Mouse (Mus musculus): ENCODE data around the gene 1500009L16Rik. TPM values are rescaled to one million over a fixed set of nuclear protein-coding genes. Genes with fewer than 3 reads are reported as not detected.

The 1500009L16Rik gene
- polyA plus RNA-seq (2012; rRNA removed): 7.1 and 7.2 TPM in 2 replicates

- DNase-seq (ENCODE audit: low spot score): no peak
These were observed at the start of gene 1500009L16Rik for GRCm38 (mm10) chr10:83722579-83723031. Gene 1500009L16Rik, plus strand, starts transcription at chr10:83722865.

- DNase-seq (ENCODE audit: low spot score): no peak
These were observed 41.3 kb upstream of the 1500009L16Rik start for GRCm38 (mm10) chr10:83681334-83681733.

- DNase-seq (ENCODE audit: low spot score): no peak
These were observed 34.5 kb upstream of the 1500009L16Rik start for GRCm38 (mm10) chr10:83688215-83688614.

- DNase-seq (ENCODE audit: low spot score): no peak
These were observed 30.3 kb upstream of the 1500009L16Rik start for GRCm38 (mm10) chr10:83692175-83692895.

- no peak for DNase-seq (ENCODE audit: low spot score)
These were observed 26.4 kb upstream of the 1500009L16Rik start for GRCm38 (mm10) chr10:83696226-83696625.

- no peak for DNase-seq (ENCODE audit: low spot score)
These were observed 16.0 kb upstream of the 1500009L16Rik start for GRCm38 (mm10) chr10:83706628-83707027.

GRCm38 (mm10) chr10:83709920-83710319 is 12.7 kb upstream of the 1500009L16Rik start:
- DNase-seq (ENCODE audit: low spot score): no peak

- no peak for DNase-seq (ENCODE audit: low spot score)
These were observed 10.9 kb upstream of the 1500009L16Rik start for GRCm38 (mm10) chr10:83711769-83712168.

- DNase-seq (ENCODE audit: low spot score): no peak
These were observed 3.7 kb upstream of the 1500009L16Rik start for GRCm38 (mm10) chr10:83718855-83719474.

GRCm38 (mm10) chr10:83723055-83723454 is 390 bp downstream of the 1500009L16Rik start:
- no peak for DNase-seq (ENCODE audit: low spot score)

GRCm38 (mm10) chr10:83724351-83725059 is 1.8 kb downstream of the 1500009L16Rik start:
- DNase-seq (ENCODE audit: low spot score): no peak

GRCm38 (mm10) chr10:83726164-83726563 is 3.5 kb downstream of the 1500009L16Rik start:
- no peak for DNase-seq (ENCODE audit: low spot score)

GRCm38 (mm10) chr10:83727846-83728245 is 5.2 kb downstream of the 1500009L16Rik start:
- no peak for DNase-seq (ENCODE audit: low spot score)

- no peak for DNase-seq (ENCODE audit: low spot score)
These were observed 5.9 kb downstream of the 1500009L16Rik start for GRCm38 (mm10) chr10:83728529-83728928.

GRCm38 (mm10) chr10:83729076-83729475 is 6.4 kb downstream of the 1500009L16Rik start:
- DNase-seq (ENCODE audit: low spot score): no peak

- peak; percentile 81 for DNase-seq (ENCODE audit: low spot score)
These were observed 6.8 kb downstream of the 1500009L16Rik start for GRCm38 (mm10) chr10:83729492-83729891.

- no peak for DNase-seq (ENCODE audit: low spot score)
These were observed 11.1 kb downstream of the 1500009L16Rik start for GRCm38 (mm10) chr10:83733725-83734124.

GRCm38 (mm10) chr10:83738996-83739655 is 16.5 kb downstream of the 1500009L16Rik start:
- DNase-seq (ENCODE audit: low spot score): no peak

GRCm38 (mm10) chr10:83744656-83745055 is 22.0 kb downstream of the 1500009L16Rik start:
- no peak for DNase-seq (ENCODE audit: low spot score)

- no peak for DNase-seq (ENCODE audit: low spot score)
These were observed 30.4 kb downstream of the 1500009L16Rik start for GRCm38 (mm10) chr10:83753056-83753455.

GRCm38 (mm10) chr10:83757343-83757962 is 34.8 kb downstream of the 1500009L16Rik start:
- no peak for DNase-seq (ENCODE audit: low spot score)
